Mouse (Mus musculus): ENCODE measurements around the gene Lman2l. TPM values are rescaled to one million over a fixed set of nuclear protein-coding genes. Genes with fewer than 3 reads are reported as not detected.
A peak's percentile ranks its signal among the peaks of the same experiment; 100 is the strongest.

Gene Lman2l
- total RNA-seq (2014; rRNA removed): 25.9 and 26.4 TPM in 2 replicates
- polyA plus RNA-seq (2015; fragmentation: Nextera tagmentation; extraction: Ambion mirVana): 40.0 and 40.7 TPM in 2 replicates

DNA sequence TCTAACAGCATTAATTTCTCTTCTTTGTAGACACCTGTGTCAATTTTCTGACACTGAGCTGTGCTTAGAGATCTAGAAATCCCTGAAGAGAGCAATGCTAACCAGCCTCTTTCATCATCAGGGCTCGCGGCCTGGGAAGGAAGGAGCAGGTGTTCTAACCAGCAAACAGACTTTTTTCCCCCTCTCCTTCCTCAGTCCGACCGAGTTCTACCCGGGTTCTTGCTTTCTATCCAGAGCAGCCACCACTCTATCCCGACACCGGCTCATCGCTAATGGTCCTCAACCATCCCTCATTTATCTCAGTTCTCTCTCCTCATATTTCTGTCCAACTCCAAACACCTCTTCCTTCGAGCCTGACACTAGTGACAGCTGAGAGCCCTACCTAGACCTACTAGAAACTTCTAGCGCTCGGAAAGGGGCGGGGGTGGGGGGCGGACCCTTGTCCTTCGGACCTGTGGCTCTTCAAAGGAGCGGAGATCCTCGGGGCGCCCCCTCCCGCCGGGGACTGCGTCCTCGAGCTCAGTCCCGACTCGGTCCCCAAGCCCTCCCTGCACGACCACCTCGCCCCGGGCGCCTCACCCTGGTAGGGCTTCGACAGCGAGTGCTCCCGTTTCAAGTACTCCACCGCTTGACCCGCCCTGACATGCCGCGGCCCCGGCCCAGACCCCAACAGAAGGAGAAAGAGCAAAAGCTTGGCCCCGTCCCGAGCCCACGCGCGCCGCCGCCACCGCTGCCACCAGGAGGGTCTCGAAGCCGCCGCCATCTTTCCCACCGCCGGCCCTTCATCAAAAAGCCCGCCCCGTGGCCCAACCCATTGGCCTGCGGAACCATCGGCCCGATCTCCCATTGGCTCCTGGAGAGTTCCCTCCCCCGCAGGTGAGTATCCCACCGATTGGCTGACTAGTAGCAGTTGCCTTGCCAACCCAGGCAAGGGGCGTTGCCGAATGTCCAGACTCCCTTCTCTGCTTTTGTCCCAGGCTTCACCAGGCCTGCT, at the start of gene Lman2l:
TSS of gene Lman2l (minus strand) at position 801 of the 994 bp plus-strand sequence.
- H3K4me1 ChIP-seq (ENCODE audit: insufficient read depth, low read length): no peaks in the 10 kb centered on the region
- WGBS: under 1% methylated on average over 52 of the region's 57 CpGs
- H3K27ac ChIP-seq (ENCODE audit: low read depth, low read length): peak within 1 kb of the TSS; percentile 72
- no peaks in the 10 kb centered on the region for H3K27me3 ChIP-seq (ENCODE audit: insufficient read depth, low read length)
- no peaks in the 10 kb centered on the region for H3K9me3 ChIP-seq (ENCODE audit: low read length)
- peak; percentile 100 for ATAC-seq (ENCODE audit: low FRiP score)
- peak; percentile 99 for DNase-seq (ENCODE audit: low spot score)
- H3K36me3 ChIP-seq (ENCODE audit: insufficient read depth, low read length): peaks cover 3% of the 10 kb centered on the region; the same call in 1 of the 2 replicates
- peak within 1 kb of the TSS; percentile 66 for H3K4me2 ChIP-seq (ENCODE audit: low read depth, low read length, poor library complexity, severe bottlenecking)
- H3K9ac ChIP-seq (replicated peaks; ENCODE audit: low read length, poor library complexity, severe bottlenecking): peak within 1 kb of the TSS; percentile 69
- TF ChIP-seq CTCF (IDR thresholded peaks at IDR 0.05): 0 out of 2 replicates have a peak, but pooled peaks have one; percentile 25
- peak within 1 kb of the TSS; percentile 83 for H3K4me3 ChIP-seq (ENCODE audit: low read depth, low read length)

DNA sequence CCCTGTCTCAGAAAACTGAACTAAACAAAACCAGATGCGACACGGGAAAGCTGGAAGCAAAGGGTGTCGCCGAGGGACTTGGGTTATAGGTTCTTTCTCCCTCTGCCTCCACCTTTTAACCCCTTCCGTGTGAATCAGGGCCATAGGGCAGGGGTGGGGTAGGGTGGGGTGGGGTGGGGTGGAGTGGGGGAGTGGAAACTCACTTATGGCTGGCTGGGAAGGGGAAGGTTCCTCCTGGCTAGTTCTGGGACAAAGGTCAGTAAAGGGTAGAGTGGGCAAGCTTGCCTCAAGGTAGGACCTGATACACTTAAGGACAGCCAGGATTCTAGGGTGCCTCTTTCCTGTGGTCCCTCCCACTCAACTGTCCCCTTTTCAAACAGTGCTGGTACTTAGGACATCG, 48.2 kb upstream of the Lman2l start:
- Histone ChIP-seq H3K36me3 (ENCODE audit: insufficient read depth, low read length) (peaks cover 2% of the 10 kb centered on the region), H3K9me3 (ENCODE audit: low read length) (no peaks in the 10 kb centered on the region), H3K4me3 (ENCODE audit: low read depth, low read length) (no peak overlapping the region), H3K4me2 (ENCODE audit: low read depth, low read length, poor library complexity, severe bottlenecking) (no peak overlapping the region), H3K27ac (ENCODE audit: low read depth, low read length) (no peak overlapping the region), H3K27me3 (ENCODE audit: insufficient read depth, low read length) (no peaks in the 10 kb centered on the region), H3K4me1 (ENCODE audit: insufficient read depth, low read length) (no peaks in the 10 kb centered on the region), H3K9ac (replicated peaks; ENCODE audit: low read length, poor library complexity, severe bottlenecking) (no peak overlapping the region)
- no peak for TF ChIP-seq CTCF (IDR thresholded peaks at IDR 0.05)
- ATAC-seq (ENCODE audit: low FRiP score) (no peak), DNase-seq (ENCODE audit: low spot score) (no peak)
- WGBS: 83% methylated on average over 6 of the region's 6 CpGs

DNA sequence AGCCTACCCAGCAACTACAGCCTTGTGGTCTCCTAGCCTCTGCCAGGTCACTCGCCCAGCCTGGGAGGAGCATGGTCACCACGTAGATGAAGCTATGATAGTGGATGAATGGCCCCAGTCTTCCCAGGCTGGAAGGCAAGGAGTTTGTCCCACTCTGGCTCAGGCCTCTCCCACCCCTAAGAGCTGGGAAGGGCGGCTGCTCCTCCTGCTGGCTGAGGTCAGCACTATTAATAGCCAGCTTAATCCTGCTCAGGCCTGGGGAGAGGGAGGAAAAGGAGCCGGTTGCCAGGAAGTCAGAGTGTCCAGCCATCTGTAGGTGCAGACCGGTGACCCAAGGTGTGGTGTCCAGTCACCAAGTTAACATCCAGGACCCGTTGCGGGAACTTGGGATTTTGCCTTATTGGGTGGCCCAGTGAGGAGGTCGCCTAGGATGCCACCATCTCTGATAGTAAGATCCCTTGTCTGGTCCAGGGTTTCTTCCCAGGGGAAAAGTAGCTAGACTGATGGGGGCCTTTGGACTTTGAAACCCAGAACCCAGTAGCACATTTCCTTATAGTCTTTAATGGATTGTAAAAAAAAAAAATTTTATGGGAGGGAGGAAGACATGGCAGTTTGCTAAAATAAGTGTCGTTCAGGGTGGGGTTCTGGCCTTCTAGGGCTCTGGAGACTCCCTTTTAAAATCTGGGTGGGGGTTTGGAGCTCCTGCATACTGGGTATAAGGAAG, 47.5 kb upstream of the Lman2l start:
- H3K36me3 ChIP-seq (ENCODE audit: insufficient read depth, low read length): no peaks in the 10 kb centered on the region
- no peak overlapping the region for H3K27ac ChIP-seq (ENCODE audit: low read depth, low read length)
- H3K4me1 ChIP-seq (ENCODE audit: insufficient read depth, low read length): no peaks in the 10 kb centered on the region
- no peaks in the 10 kb centered on the region for H3K27me3 ChIP-seq (ENCODE audit: insufficient read depth, low read length)
- TF ChIP-seq CTCF (IDR thresholded peaks at IDR 0.05): peak; percentile 67
- H3K4me3 ChIP-seq (ENCODE audit: low read depth, low read length): no peak overlapping the region
- peak; percentile 58; the same call in 1 of the 2 replicates for ATAC-seq (ENCODE audit: low FRiP score)
- 46% methylated on average over 9 of the region's 9 CpGs for WGBS
- H3K4me2 ChIP-seq (ENCODE audit: low read depth, low read length, poor library complexity, severe bottlenecking): no peak overlapping the region
- DNase-seq (ENCODE audit: low spot score): peak; percentile 59
- no peaks in the 10 kb centered on the region for H3K9me3 ChIP-seq (ENCODE audit: low read length)
- H3K9ac ChIP-seq (replicated peaks; ENCODE audit: low read length, poor library complexity, severe bottlenecking): no peak overlapping the region

DNA sequence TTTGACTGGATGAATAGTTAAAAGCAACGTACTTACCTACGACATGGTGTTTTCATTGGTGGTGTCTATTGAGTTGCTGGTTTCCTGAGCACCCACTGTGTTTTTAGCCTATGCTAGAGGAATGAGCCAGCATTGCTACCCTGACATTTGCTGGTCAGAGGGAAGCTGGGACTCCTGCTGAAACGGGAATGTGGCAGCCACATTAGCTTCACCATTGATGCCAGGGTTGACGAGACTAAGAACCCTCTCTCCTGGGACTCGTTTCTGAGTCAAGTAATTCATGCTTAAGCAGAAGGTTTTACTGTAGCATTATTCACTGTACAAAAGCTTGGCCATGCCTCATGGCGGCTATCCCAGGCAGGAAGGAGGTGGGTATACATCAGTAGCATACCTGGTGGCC, 44.6 kb upstream of the Lman2l start:
- Histone ChIP-seq H3K27ac (ENCODE audit: low read depth, low read length) (no peak overlapping the region), H3K27me3 (ENCODE audit: insufficient read depth, low read length) (no peaks in the 10 kb centered on the region), H3K36me3 (ENCODE audit: insufficient read depth, low read length) (no peaks in the 10 kb centered on the region), H3K4me3 (ENCODE audit: low read depth, low read length) (no peak overlapping the region), H3K9ac (replicated peaks; ENCODE audit: low read length, poor library complexity, severe bottlenecking) (no peak overlapping the region), H3K4me2 (ENCODE audit: low read depth, low read length, poor library complexity, severe bottlenecking) (no peak overlapping the region), H3K4me1 (ENCODE audit: insufficient read depth, low read length) (no peaks in the 10 kb centered on the region), H3K9me3 (ENCODE audit: low read length) (no peaks in the 10 kb centered on the region)
- WGBS: 64% methylated on average over 6 of the region's 6 CpGs
- TF ChIP-seq CTCF (IDR thresholded peaks at IDR 0.05): no peak
- ATAC-seq (ENCODE audit: low FRiP score) (no peak), DNase-seq (ENCODE audit: low spot score) (no peak)

DNA sequence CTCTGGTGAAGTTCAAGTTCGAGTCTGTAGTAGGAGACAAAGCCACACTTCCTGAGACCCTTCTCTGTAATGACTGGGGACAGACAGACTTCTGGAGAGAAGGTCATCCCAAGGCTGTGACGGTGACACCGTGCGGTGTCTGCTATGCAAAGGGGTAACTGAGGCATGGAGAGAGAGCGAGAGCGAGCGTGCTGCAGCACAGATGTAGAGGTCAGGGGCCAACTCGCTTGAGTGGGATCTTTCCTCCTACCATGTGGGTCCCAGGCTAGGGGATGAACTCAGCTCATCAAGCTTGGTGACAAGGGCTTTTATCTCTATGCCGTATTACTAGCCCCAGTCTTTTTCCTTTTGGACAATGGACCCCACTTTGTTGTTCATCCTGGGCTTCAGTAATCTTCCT, 42.0 kb upstream of the Lman2l start:
- Histone ChIP-seq H3K27ac (ENCODE audit: low read depth, low read length) (no peak overlapping the region), H3K4me3 (ENCODE audit: low read depth, low read length) (no peak overlapping the region), H3K9ac (replicated peaks; ENCODE audit: low read length, poor library complexity, severe bottlenecking) (no peak overlapping the region), H3K36me3 (ENCODE audit: insufficient read depth, low read length) (no peaks in the 10 kb centered on the region), H3K4me2 (ENCODE audit: low read depth, low read length, poor library complexity, severe bottlenecking) (no peak overlapping the region), H3K9me3 (ENCODE audit: low read length) (no peaks in the 10 kb centered on the region), H3K4me1 (ENCODE audit: insufficient read depth, low read length) (no peaks in the 10 kb centered on the region), H3K27me3 (ENCODE audit: insufficient read depth, low read length) (no peaks in the 10 kb centered on the region)
- DNase-seq (ENCODE audit: low spot score): no peak
- ATAC-seq (ENCODE audit: low FRiP score): no peak
- whole genome bisulfite sequencing: 56% methylated on average over 9 of the region's 9 CpGs
- TF ChIP-seq CTCF (IDR thresholded peaks at IDR 0.05): no peak

Data from midbrain, postnatal 0 days (tissue).